Mouse (Mus musculus) brown adipose tissue, adult 24 weeks (tissue): ENCODE measurements at regions not wholly inside any gene's neighbourhood (a gene's known extent, or its start where the extent isn't known, plus 50 kb on each side); places are given as distances from the start of the nearest gene placed in this dataset.
A peak's percentile ranks its signal among the peaks of the same experiment; 100 is the strongest.

Source experiments
- H3K27ac ChIP-seq: fragments of 200-500 bp; replicated peaks from 2 replicates; pipeline ENCODE4 v1.5.1; 2012; ENCODE audit warnings: low read depth, mild to moderate bottlenecking, low read length
- H3K4me1 ChIP-seq: fragments of 200-500 bp; 2 replicates; pipeline ENCODE4 v1.6.1; 2012; ENCODE audit warnings: low read length, mixed read lengths; ENCODE audit not compliant: control insufficient read depth, insufficient read depth, insufficient read length
- H3K4me3 ChIP-seq: fragments of 200-500 bp; 2 replicates; pipeline ENCODE4 v1.5.1; 2012; ENCODE audit warnings: low read depth, mild to moderate bottlenecking, low read length, moderate library complexity; ENCODE audit not compliant: insufficient read depth

- Histone ChIP-seq H3K4me3 (no peak overlapping the region), H3K27ac (no peak overlapping the region)
Observed at GRCm38 (mm10) chr8:26594369-26594920, 382.7 kb upstream of the Zfp703 start.

DNA sequence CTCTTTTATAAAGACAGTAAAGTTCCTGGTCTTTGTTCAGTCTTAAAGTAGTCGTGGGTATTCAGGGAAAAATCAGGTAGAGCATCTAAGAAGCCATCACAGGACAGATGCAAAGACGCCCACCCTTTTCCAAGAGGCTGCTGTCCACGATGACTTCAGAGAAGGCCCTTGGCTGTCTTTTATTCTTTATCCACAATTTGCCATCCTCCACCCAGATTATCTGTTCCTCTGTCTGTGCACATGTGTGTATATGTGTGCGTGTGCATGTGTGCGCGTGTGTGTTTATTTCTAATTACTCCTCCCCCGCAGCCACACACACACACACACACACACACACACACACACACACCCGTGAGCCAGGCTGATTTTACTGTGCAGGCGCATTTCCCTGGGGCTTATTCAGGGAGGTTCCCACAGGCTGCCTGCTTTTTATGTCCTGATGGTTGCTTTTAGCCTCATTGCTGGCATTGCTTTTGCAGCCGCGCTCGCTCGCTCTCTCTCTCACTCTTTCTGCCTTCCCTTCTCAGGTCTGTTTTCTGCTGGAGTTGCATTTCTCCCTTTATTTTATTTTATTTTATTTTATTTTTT, 381.6 kb upstream of the Zfp703 start:
- H3K4me3 ChIP-seq = no peak overlapping the region
- no peak overlapping the region for H3K27ac ChIP-seq
- peaks cover 3% of the 10 kb centered on the region; the same call in 1 of the 2 replicates for H3K4me1 ChIP-seq

More at GRCm38 (mm10) chr8:26594369-26594920, 382.7 kb upstream of the Zfp703 start:
- H3K4me1 ChIP-seq = peaks cover 3% of the 10 kb centered on the region; the same call in 1 of the 2 replicates

DNA sequence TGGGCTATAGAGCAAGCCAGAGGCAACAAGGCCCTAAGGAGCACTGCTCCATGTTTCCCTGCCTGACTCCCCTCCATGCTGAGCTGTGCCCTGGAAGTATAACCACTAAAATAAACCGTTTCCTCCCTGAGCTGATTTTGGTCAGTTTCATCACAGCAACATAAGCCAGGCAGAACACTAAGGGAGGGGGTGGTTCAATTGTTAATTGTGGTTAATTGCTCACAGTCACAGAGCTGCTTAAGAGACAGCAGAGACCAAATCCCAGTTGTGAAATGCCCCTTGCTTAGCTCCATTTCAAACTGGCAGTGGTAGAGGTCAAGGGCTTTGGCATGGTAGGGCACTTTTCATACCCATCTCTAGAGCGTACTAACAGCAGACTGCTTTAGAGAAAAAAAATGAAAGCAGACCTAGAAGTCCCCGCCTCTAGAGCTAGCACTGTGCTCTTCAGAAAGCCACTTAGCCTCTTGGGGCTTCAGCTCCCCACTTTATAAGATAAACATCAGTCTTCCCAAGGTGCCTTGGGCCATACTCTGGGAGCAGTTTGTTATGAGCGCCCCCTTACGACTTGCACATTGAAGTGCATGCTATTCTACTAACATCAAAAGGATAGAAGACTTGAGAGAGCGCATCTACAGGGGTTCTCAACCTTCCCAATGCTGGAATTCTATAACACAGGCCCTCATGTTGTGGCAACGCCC, 380.3 kb upstream of the Zfp703 start:
- no peak overlapping the region for H3K4me3 ChIP-seq
- peaks cover 3% of the 10 kb centered on the region; the same call in 1 of the 2 replicates for H3K4me1 ChIP-seq
- H3K27ac ChIP-seq = 0 out of 2 replicates have a peak overlapping the region, but pooled peaks have one; percentile 4

GRCm38 (mm10) chr8:26598520-26598919, 378.6 kb upstream of the Zfp703 start:
- Histone ChIP-seq H3K4me3 (no peak overlapping the region), H3K4me1 (peaks cover 3% of the 10 kb centered on the region; the same call in 1 of the 2 replicates), H3K27ac (no peak overlapping the region)

GRCm38 (mm10) chr8:26600127-26600526, 377.0 kb upstream of the Zfp703 start:
- H3K4me1 ChIP-seq = peaks cover 3% of the 10 kb centered on the region; the same call in 1 of the 2 replicates

GRCm38 (mm10) chr8:26608001-26608400, 369.1 kb upstream of the Zfp703 start:
- Histone ChIP-seq H3K4me1 (no peaks in the 10 kb centered on the region), H3K4me3 (no peak overlapping the region), H3K27ac (no peak overlapping the region)

More at GRCm38 (mm10) chr8:26600127-26600526, 377.0 kb upstream of the Zfp703 start:
- Histone ChIP-seq H3K27ac (no peak overlapping the region), H3K4me3 (no peak overlapping the region)

GRCm38 (mm10) chr8:26608588-26608987, 368.5 kb upstream of the Zfp703 start:
- no peak overlapping the region for H3K27ac ChIP-seq
- no peak overlapping the region for H3K4me3 ChIP-seq
- no peaks in the 10 kb centered on the region; the same call in 1 of the 2 replicates for H3K4me1 ChIP-seq

GRCm38 (mm10) chr8:26612153-26612552, 365.0 kb upstream of the Zfp703 start:
- Histone ChIP-seq H3K27ac (no peak overlapping the region), H3K4me3 (no peak overlapping the region), H3K4me1 (no peaks in the 10 kb centered on the region; the same call in 1 of the 2 replicates)

GRCm38 (mm10) chr8:26622311-26623052, 354.6 kb upstream of the Zfp703 start:
- no peak overlapping the region for H3K4me3 ChIP-seq
- H3K27ac ChIP-seq = no peak overlapping the region
- H3K4me1 ChIP-seq = no peaks in the 10 kb centered on the region

- Histone ChIP-seq H3K27ac (no peak overlapping the region), H3K4me3 (no peak overlapping the region), H3K4me1 (no peaks in the 10 kb centered on the region)
Observed at GRCm38 (mm10) chr8:26626186-26626585, 350.9 kb upstream of the Zfp703 start.

DNA sequence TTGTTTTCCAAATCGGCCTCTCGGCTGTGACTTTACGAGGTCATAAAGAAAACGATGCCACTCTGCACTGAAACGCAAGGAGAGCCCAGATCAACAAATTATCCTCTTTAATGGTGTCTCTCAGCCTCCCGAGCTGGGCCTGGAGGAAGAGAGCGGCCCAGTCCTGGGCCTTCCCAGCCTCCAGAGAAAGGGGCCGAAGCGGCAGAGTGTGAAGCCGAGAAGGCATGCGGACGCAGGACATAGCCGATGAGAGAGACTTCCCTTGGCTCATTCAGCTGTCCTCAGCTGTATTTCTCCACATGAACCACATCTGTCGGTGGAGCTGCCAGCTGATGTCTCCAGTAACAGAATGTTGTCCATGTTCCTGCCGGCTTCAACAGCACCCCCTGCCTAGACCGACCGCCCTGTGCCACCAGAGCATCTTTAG, 350.5 kb upstream of the Zfp703 start:
- H3K4me3 ChIP-seq = no peak overlapping the region

GRCm38 (mm10) chr8:26627191-26627891, 349.8 kb upstream of the Zfp703 start:
- Histone ChIP-seq H3K27ac (no peak overlapping the region), H3K4me3 (no peak overlapping the region), H3K4me1 (no peaks in the 10 kb centered on the region)

More for the DNA sequence above, 350.5 kb upstream of the Zfp703 start:
- H3K27ac ChIP-seq = no peak overlapping the region
- no peaks in the 10 kb centered on the region for H3K4me1 ChIP-seq

DNA sequence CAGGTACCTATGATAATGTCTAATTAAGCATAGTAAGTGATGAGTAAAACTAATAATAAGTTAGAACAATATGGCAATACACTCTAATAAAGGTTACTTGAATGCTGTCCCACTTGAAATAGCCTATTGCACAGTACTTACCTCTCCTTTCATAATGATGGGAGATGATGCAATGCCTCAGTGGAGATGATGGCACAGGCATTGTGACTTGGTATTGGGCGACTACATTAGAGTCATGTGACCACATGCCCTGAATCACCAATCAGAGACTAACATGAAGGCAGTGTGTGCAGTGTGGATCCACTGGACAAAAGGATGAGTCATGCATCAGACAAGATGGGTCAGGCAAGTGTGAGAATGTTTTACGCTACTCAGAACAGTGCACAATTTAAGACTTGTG, 346.6 kb upstream of the Zfp703 start:
- H3K27ac ChIP-seq = no peak overlapping the region
- no peaks in the 10 kb centered on the region for H3K4me1 ChIP-seq
- H3K4me3 ChIP-seq = no peak overlapping the region

DNA sequence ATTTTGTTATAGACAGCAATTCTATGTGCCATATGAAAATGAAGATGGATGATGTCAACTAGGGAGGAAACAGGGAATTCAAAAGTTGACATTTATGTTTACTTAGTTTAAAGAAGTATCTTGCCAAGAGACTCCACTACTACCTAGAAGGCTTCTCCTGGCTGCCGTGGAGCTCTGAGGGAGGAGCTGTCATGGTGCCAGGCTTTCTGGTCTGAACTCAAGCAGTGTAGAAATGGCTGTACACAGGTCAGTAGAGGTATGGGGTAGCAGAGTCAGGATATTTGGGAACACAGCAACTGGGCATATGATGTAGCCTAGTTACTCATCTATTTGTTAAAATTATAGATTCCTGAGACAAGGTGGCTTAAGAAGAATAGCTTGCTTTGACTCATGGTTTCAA, 341.4 kb upstream of the Zfp703 start:
- Histone ChIP-seq H3K27ac (no peak overlapping the region), H3K4me1 (no peaks in the 10 kb centered on the region), H3K4me3 (no peak overlapping the region)
